Mouse (Mus musculus) MEL (cell line): Measurements from ENCODE around the gene Ankub1. TPM values are rescaled to one million over a fixed set of nuclear protein-coding genes. Genes with fewer than 3 reads are reported as not detected.
A peak's percentile ranks its signal among the peaks of the same experiment; 100 is the strongest.

Experiments used
- DNase-seq: peaks from one replicate; pipeline ENCODE4 v3.0.0; 2011; ENCODE audit warnings: low read depth, low spot score
- H3K27ac ChIP-seq: 2 replicates; pipeline ENCODE4 v1.5.1; 2012; ENCODE audit warnings: low read depth, mild to moderate bottlenecking, control low read depth, low read length, moderate library complexity; ENCODE audit not compliant: control insufficient read depth
- H3K27me3 ChIP-seq, 2 experiments: fragments of 150-350 bp in 1 of 2; sonication (generic) in 1 of 2; 2 replicates each; pipeline ENCODE4 v1.6.1; 2012; ENCODE audit warnings: low read length in 2 of 2, mild to moderate bottlenecking in 2 of 2, improper control_type of control experiment in 1 of 2, moderate library complexity in 1 of 2; ENCODE audit not compliant: insufficient read depth in 2 of 2, control insufficient read depth in 1 of 2
- H3K36me3 ChIP-seq, 2 experiments: 2 replicates each; pipeline ENCODE4 v1.6.1; 2012 to 2014; ENCODE audit warnings: low read length in 2 of 2, improper control_type of control experiment in 1 of 2, inconsistent platforms in 1 of 2, mild to moderate bottlenecking in 1 of 2; ENCODE audit not compliant: insufficient read depth in 2 of 2, control insufficient read depth in 1 of 2
- H3K4me1 ChIP-seq, 2 experiments: fragments of 150-350 bp in 1 of 2; sonication (generic) in 1 of 2; 2 replicates each; pipeline ENCODE4 v1.6.1; 2012; ENCODE audit warnings: low read length in 2 of 2, improper control_type of control experiment in 1 of 2, mild to moderate bottlenecking in 1 of 2; ENCODE audit not compliant: insufficient read depth in 2 of 2, control insufficient read depth in 1 of 2
- H3K4me3 ChIP-seq, 2 experiments: fragments of 150-350 bp in 1 of 2; sonication (generic) in 1 of 2; 2 replicates each; pipeline ENCODE4 v1.5.1; 2012; ENCODE audit warnings: low read depth in 2 of 2, low read length in 2 of 2, mild to moderate bottlenecking in 2 of 2, moderate library complexity in 2 of 2, control low read depth in 1 of 2, improper control_type of control experiment in 1 of 2; ENCODE audit not compliant: control insufficient read depth in 1 of 2, insufficient read depth in 1 of 2
- H3K79me2 ChIP-seq: 2 replicates; pipeline ENCODE4 v1.6.1; 2012; ENCODE audit warnings: mild to moderate bottlenecking, low read length, moderate library complexity; ENCODE audit not compliant: control insufficient read depth, poor library complexity, insufficient read depth
- H3K9ac ChIP-seq: 2 replicates; pipeline ENCODE4 v1.6.1; 2012; ENCODE audit warnings: low read depth, mild to moderate bottlenecking, control low read depth, low read length, moderate library complexity; ENCODE audit not compliant: control insufficient read depth, poor library complexity, severe bottlenecking
- H3K9me3 ChIP-seq: fragments of 150-350 bp; sonication (generic); replicated peaks from 2 replicates; pipeline ENCODE4 v1.6.1; 2012; ENCODE audit warnings: mild to moderate bottlenecking, low read length, improper control_type of control experiment, moderate library complexity; ENCODE audit not compliant: insufficient read depth
- CHD1 ChIP-seq: IDR thresholded peaks from 2 replicates; pipeline ENCODE4 v1.6.1; 2012; ENCODE audit warnings: low read depth, mild to moderate bottlenecking, inconsistent platforms, low read length, improper control_type of control experiment
- ELF1 ChIP-seq: IDR thresholded peaks from 2 replicates; pipeline ENCODE4 v1.6.1; 2014; ENCODE audit warnings: low read depth, mild to moderate bottlenecking, inconsistent platforms, low read length, improper control_type of control experiment, moderate library complexity
- EP300 ChIP-seq, 2 experiments: IDR thresholded peaks; 2 replicates each; pipeline ENCODE4 v1.6.1; 2011; ENCODE audit warnings: improper control_type of control experiment in 2 of 2, low read length in 2 of 2, low read depth in 1 of 2, mild to moderate bottlenecking in 1 of 2
- KAT2A ChIP-seq: conservative IDR thresholded peaks from 2 replicates; pipeline ENCODE4 v1.6.1; 2012; ENCODE audit warnings: low read depth, low read length, improper control_type of control experiment, inconsistent platforms
- MXI1 ChIP-seq: IDR thresholded peaks from 2 replicates; pipeline ENCODE4 v1.6.1; 2011; ENCODE audit warnings: mild to moderate bottlenecking, low read depth, low read length, improper control_type of control experiment
- MYB ChIP-seq: IDR thresholded peaks from 2 replicates; pipeline ENCODE4 v1.6.1; 2011; ENCODE audit warnings: mild to moderate bottlenecking, low read depth, low read length, improper control_type of control experiment
- MYC ChIP-seq: IDR thresholded peaks from 2 replicates; pipeline ENCODE4 v1.6.1; 2011; ENCODE audit warnings: low read depth, mild to moderate bottlenecking, low read length, improper control_type of control experiment, moderate library complexity
- NELFE ChIP-seq: IDR thresholded peaks from 2 replicates; pipeline ENCODE4 v1.6.1; 2011; ENCODE audit warnings: low read depth, low read length, improper control_type of control experiment
- NRF1 ChIP-seq: IDR thresholded peaks from 2 replicates; pipeline ENCODE4 v1.6.1; 2014; ENCODE audit warnings: low read depth, mild to moderate bottlenecking, inconsistent platforms, low read length, improper control_type of control experiment, moderate library complexity; ENCODE audit not compliant: poor library complexity, insufficient read depth, severe bottlenecking
- SIN3A ChIP-seq: IDR thresholded peaks from 2 replicates; pipeline ENCODE4 v1.6.1; 2012; ENCODE audit warnings: low read length, improper control_type of control experiment, inconsistent platforms
- TAL1 ChIP-seq: IDR thresholded peaks from 2 replicates; pipeline ENCODE4 v1.6.1; 2012; ENCODE audit warnings: mild to moderate bottlenecking, inconsistent platforms, low read length, moderate library complexity, mixed read lengths
- UBTF ChIP-seq: IDR thresholded peaks from 2 replicates; pipeline ENCODE4 v1.6.1; 2012; ENCODE audit warnings: low read depth, mild to moderate bottlenecking, inconsistent platforms, low read length, improper control_type of control experiment, moderate library complexity, borderline replicate concordance; ENCODE audit not compliant: insufficient read depth
- ZKSCAN1 ChIP-seq: IDR thresholded peaks from 2 replicates; pipeline ENCODE4 v1.6.1; 2012; ENCODE audit warnings: low read depth, mild to moderate bottlenecking, inconsistent platforms, low read length, improper control_type of control experiment, moderate library complexity
- ZNF384 ChIP-seq: IDR thresholded peaks from 2 replicates; pipeline ENCODE4 v1.6.1; 2012; ENCODE audit warnings: low read depth, mild to moderate bottlenecking, inconsistent platforms, low read length, improper control_type of control experiment
- polyA plus RNA-seq, 2 experiments: library from polyadenylated mRNA; stranded (reverse) in 1 of 2; unstranded in 1 of 2; fragments of >175 nt in 1 of 2; fragments of >200 nt in 1 of 2; gene quantifications; 2 replicates each; pipeline versions ENCODE4 v1.2.1 to v1.2.4; 2012; ENCODE audit warnings: low replicate concordance in 2 of 2, low read depth in 1 of 2; ENCODE audit not compliant: insufficient read length in 2 of 2, insufficient read depth in 1 of 2, missing spikeins in 1 of 2
- total RNA-seq: library from RNA; depleted of rRNA; stranded (reverse); fragments of 300-350 nt; gene quantifications from 2 replicates; pipeline ENCODE4 v1.2.3, GENCODE M21; 2012; rRNA removed

The Ankub1 gene
- total RNA-seq (not detected in 2 replicates), polyA plus RNA-seq (not detected)

DNA sequence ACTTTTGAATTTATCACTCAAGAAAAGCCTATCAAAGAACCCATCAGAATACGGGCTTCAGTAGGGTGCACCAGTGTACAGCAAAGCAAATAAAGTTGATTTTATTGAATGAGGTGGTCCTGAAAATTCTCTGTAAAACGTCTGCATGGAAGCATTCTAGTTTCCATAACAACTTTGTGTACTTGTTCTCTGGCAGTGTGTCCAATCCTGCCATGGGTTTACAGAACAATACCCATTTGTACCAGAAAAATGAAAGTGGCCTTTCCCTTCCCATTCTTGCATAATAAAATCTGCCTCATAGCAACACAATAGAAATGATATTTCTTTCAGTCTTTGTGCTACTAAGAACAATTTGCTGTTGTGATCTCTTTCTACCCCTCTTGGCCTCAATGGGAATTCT is at the start of gene Ankub1:
TSS of gene Ankub1 (minus strand) at position 81 of the 400 bp plus-strand sequence.
- H3K9ac ChIP-seq: no peak within 1 kb of the TSS
- no peaks in the 10 kb centered on the region for H3K79me2 ChIP-seq
- H3K9me3 ChIP-seq: no peaks in the 10 kb centered on the region
- H3K27ac ChIP-seq: no peak within 1 kb of the TSS
- TF ChIP-seq NELFE (no peak), KAT2A (no peak), ZKSCAN1 (no peak), EP300 (IDR thresholded peaks at IDR 0.05; ENCODE audit: low read depth in 1 of 2, low read length in 2 of 2) (no peak), MYC (no peak), MYB (no peak), NRF1 (no peak)
- no peaks in the 10 kb centered on the region for H3K27me3 ChIP-seq
- H3K36me3 ChIP-seq: no peaks in the 10 kb centered on the region; a peak in 1 of 4 replicates
- DNase-seq: no peak
- no peak within 1 kb of the TSS for H3K4me3 ChIP-seq
- peaks cover 0 to 4% of the 10 kb centered on the region in 2 experiments; a peak in 1 of 4 replicates for H3K4me1 ChIP-seq

DNA sequence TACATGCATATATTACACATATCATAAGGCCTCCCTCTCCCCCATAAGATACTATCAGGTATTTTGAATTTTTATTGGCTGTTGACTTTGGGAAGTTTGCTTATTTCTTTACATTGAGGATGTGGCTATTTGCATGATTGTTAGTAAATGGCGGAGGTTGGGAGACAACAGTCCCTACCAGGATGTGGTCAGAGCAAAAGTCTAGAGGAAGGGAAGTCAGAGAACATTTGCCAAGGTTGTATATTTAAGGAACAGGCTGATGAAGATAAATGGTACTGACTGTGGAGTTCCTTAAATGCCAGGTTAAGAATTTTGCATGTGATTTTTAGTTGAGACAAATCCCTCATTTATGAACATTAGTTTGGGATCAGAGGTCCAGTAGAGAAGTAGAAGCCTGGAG is 47.2 kb upstream of the Ankub1 start:
- Histone ChIP-seq H3K27me3 (no peaks in the 10 kb centered on the region), H3K9ac (no peak overlapping the region), H3K27ac (no peak overlapping the region), H3K9me3 (no peaks in the 10 kb centered on the region), H3K4me1 (peaks cover 5 to 8% of the 10 kb centered on the region in 2 experiments; a peak in 3 of 4 replicates), H3K4me3 (no peak overlapping the region), H3K79me2 (peaks cover 19% of the 10 kb centered on the region), H3K36me3 (peaks cover 3 to 27% of the 10 kb centered on the region in 2 experiments; a peak in 3 of 4 replicates)
- TF ChIP-seq ELF1: no peak
- no peak for TF ChIP-seq CHD1
- peak; percentile 55 for DNase-seq

DNA sequence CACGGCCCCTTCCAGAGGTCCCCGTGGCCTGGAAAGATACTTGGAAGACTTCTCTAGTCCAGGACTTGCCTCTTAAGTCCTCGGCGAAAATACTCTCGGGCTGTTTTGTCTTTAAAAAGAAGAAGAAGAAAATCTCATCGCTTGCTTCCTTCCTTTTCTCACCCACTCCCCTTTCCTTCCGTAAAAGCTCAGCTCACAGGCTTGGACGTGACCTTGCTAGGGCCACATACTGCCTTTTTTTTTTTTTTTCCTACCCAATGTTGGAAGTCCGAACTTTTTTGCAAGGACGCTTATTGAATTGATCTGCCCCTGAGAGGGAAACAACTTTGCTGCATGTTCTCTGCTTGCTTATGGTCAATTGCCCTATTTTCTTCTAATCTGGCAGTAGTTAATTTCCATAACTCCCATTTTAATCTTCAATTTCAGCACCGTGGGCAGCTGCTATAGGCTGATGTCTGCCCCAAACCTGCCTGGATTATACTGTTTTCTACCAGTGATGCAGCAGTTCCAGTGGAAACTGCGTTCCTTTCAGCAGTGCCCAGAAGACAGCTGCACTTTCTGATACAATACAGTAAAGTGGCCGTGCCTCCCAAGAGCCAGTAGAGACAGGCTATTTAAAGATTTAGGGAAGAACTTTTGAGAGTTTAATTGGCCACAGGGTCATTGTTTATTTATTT is 44.0 kb upstream of the Ankub1 start:
- Histone ChIP-seq H3K4me1 (peaks cover 5 to 11% of the 10 kb centered on the region in 2 experiments), H3K9me3 (no peaks in the 10 kb centered on the region), H3K27me3 (no peaks in the 10 kb centered on the region)
- peak; percentile 68 for DNase-seq
- TF ChIP-seq SIN3A (0 out of 2 replicates have a peak, but pooled peaks have one; percentile 54), MXI1 (peak; percentile 58; the same call in 1 of the 2 replicates), UBTF (no peak), TAL1 (0 out of 2 replicates have a peak, but pooled peaks have one; percentile 13), ZNF384 (peak; percentile 91)
- TF ChIP-seq, all 39 proteins: peak for 4
- H3K27ac ChIP-seq: peak overlapping the region; percentile 78
- peak overlapping the region; percentile 80 to 97 for H3K4me3 ChIP-seq
- peaks cover 14% of the 10 kb centered on the region for H3K79me2 ChIP-seq
- H3K36me3 ChIP-seq: peaks cover 0 to 26% of the 10 kb centered on the region in 2 experiments; a peak in 2 of 4 replicates
- H3K9ac ChIP-seq: peak overlapping the region; percentile 86
